Mouse (Mus musculus) heart, postnatal 0 days (tissue): ENCODE data around the gene Tpsb2. TPM values are rescaled to one million over a fixed set of nuclear protein-coding genes. Genes with fewer than 3 reads are reported as not detected.
A peak's percentile ranks its signal among the peaks of the same experiment; 100 is the strongest.

Source experiments
- ATAC-seq: fragments of 200-750 bp; cut with Nextera tagmentation; 2 replicates; pipeline ENCODE4 v1.8.0; 2017; ENCODE audit warnings: low read depth, moderate number of reproducible peaks, moderate library complexity; ENCODE audit not compliant: insufficient read depth
- DNase-seq: peaks from one replicate; pipeline ENCODE4 v3.0.0-alpha.2; 2016; ENCODE audit warnings: low spot score
- H3K27ac ChIP-seq: fragments of 300-500 bp; sonication (generic); 2 replicates; pipeline ENCODE4 v1.5.1; 2014; ENCODE audit warnings: low read depth, mild to moderate bottlenecking
- H3K27me3 ChIP-seq: fragments of 300-500 bp; sonication (generic); 2 replicates; pipeline ENCODE4 v1.6.1; 2014; ENCODE audit warnings: low read length, mixed read lengths; ENCODE audit not compliant: control insufficient read depth, insufficient read depth
- H3K36me3 ChIP-seq: fragments of 300-500 bp; sonication (generic); replicated peaks from 2 replicates; pipeline ENCODE4 v1.6.1; 2014; ENCODE audit warnings: low read length, mixed read lengths; ENCODE audit not compliant: control insufficient read depth, insufficient read depth
- H3K4me1 ChIP-seq: fragments of 300-500 bp; sonication (generic); 2 replicates; pipeline ENCODE4 v1.6.1; 2014; ENCODE audit warnings: antibody characterized with exemption; ENCODE audit not compliant: control insufficient read depth, insufficient read depth
- H3K4me2 ChIP-seq: fragments of 300-500 bp; sonication (generic); 2 replicates; pipeline ENCODE4 v1.6.1; 2014; ENCODE audit warnings: low read depth, mild to moderate bottlenecking, low read length, moderate library complexity
- H3K4me3 ChIP-seq: fragments of 300-500 bp; sonication (generic); 2 replicates; pipeline ENCODE4 v1.5.1; 2014; ENCODE audit warnings: low read depth, low read length
- H3K9ac ChIP-seq: fragments of 300-500 bp; sonication (generic); replicated peaks from 2 replicates; pipeline ENCODE4 v1.6.1; 2014; ENCODE audit warnings: low read depth, low read length, mixed read lengths
- H3K9me3 ChIP-seq: fragments of 300-500 bp; sonication (generic); replicated peaks from 2 replicates; pipeline ENCODE4 v1.6.1; 2016; ENCODE audit warnings: low read length; ENCODE audit not compliant: control insufficient read depth
- CTCF ChIP-seq: IDR thresholded peaks from 2 replicates; pipeline ENCODE4 v1.5.1; 2016; ENCODE audit warnings: antibody characterized with exemption, control low read depth, low read depth
- EP300 ChIP-seq: IDR thresholded peaks from 2 replicates; pipeline ENCODE4 v1.6.1; 2016; ENCODE audit warnings: antibody characterized with exemption, low read depth
- WGBS: fragments of 180-500 bp; shearing (Covaris S2); extraction: QIAGEN DNeasy Blood & Tissue Kit; methylation state at CpG from one replicate; pipeline ENCODE4 v1.1.7; 2014; 5-methylcytosine and 5-hydroxymethylcytosine counted together
- polyA plus RNA-seq: library from polyadenylated mRNA; unstranded; fragments of >200 nt; fragmentation: Nextera tagmentation; extraction: Ambion mirVana; gene quantifications from 2 replicates; pipeline ENCODE4 v1.2.1, GENCODE M21; 2015
- total RNA-seq: library from RNA; depleted of rRNA; stranded (reverse); fragments of >200 nt; gene quantifications from 2 replicates; pipeline ENCODE4 v1.2.3, GENCODE M21; 2014; ENCODE audit warnings: low replicate concordance; rRNA removed

Gene Tpsb2
- 15.2 and 28.1 TPM in 2 replicates for total RNA-seq
- 26.2 and 35.5 TPM in 2 replicates for polyA plus RNA-seq

- DNase-seq (no peak), ATAC-seq (no peak)
- H3K27me3 ChIP-seq, result no peaks in the 10 kb centered on the region
- TF ChIP-seq EP300 (no peak), CTCF (no peak)
- no peak within 1 kb of the TSS for H3K4me2 ChIP-seq
- WGBS, result 77% methylated on average over 2 of the region's 2 CpGs
- no peak within 1 kb of the TSS for H3K27ac ChIP-seq
- no peaks in the 10 kb centered on the region for H3K4me1 ChIP-seq
- H3K9ac ChIP-seq, result no peak within 1 kb of the TSS
- H3K9me3 ChIP-seq, result no peaks in the 10 kb centered on the region
- H3K4me3 ChIP-seq, result no peak within 1 kb of the TSS
- no peaks in the 10 kb centered on the region for H3K36me3 ChIP-seq
Observed at GRCm38 (mm10) chr17:25366005-25366404, at the start of gene Tpsb2. Tpsb2 (plus strand) TSS chr17:25366305.

GRCm38 (mm10) chr17:25318354-25318753, 47.8 kb upstream of the Tpsb2 start, which contains the start of gene Prss29:
Prss29 (plus strand) TSS chr17:25318654.
- 65% methylated on average over 5 of the region's 5 CpGs for WGBS
- no peak for DNase-seq
- ATAC-seq, result no peak
- TF ChIP-seq EP300, result no peak
- TF ChIP-seq CTCF, result no peak
- Histone ChIP-seq H3K9me3 (no peaks in the 10 kb centered on the region), H3K27ac (no peak within 1 kb of the TSS), H3K4me2 (no peak within 1 kb of the TSS), H3K36me3 (no peaks in the 10 kb centered on the region), H3K9ac (no peak within 1 kb of the TSS), H3K4me3 (no peak within 1 kb of the TSS), H3K27me3 (no peaks in the 10 kb centered on the region), H3K4me1 (no peaks in the 10 kb centered on the region)

GRCm38 (mm10) chr17:25320819-25321218, 45.3 kb upstream of the Tpsb2 start:
- H3K36me3 ChIP-seq, result no peaks in the 10 kb centered on the region
- no peak for ATAC-seq
- 75% methylated on average over 8 of the region's 8 CpGs for WGBS
- H3K4me2 ChIP-seq, result no peak overlapping the region
- no peaks in the 10 kb centered on the region for H3K4me1 ChIP-seq
- H3K9me3 ChIP-seq, result no peaks in the 10 kb centered on the region
- TF ChIP-seq EP300 (no peak), CTCF (no peak)
- DNase-seq, result no peak
- H3K27ac ChIP-seq, result no peak overlapping the region
- H3K9ac ChIP-seq, result no peak overlapping the region
- H3K4me3 ChIP-seq, result no peak overlapping the region
- H3K27me3 ChIP-seq, result no peaks in the 10 kb centered on the region

GRCm38 (mm10) chr17:25322930-25323329, 43.2 kb upstream of the Tpsb2 start:
- H3K27me3 ChIP-seq, result no peaks in the 10 kb centered on the region
- no peaks in the 10 kb centered on the region for H3K36me3 ChIP-seq
- no peak for DNase-seq
- H3K9me3 ChIP-seq, result no peaks in the 10 kb centered on the region
- no peaks in the 10 kb centered on the region for H3K4me1 ChIP-seq
- ATAC-seq, result no peak
- no peak overlapping the region for H3K4me2 ChIP-seq
- H3K9ac ChIP-seq, result no peak overlapping the region
- no peak overlapping the region for H3K4me3 ChIP-seq
- H3K27ac ChIP-seq, result no peak overlapping the region
- TF ChIP-seq EP300 (no peak), CTCF (no peak)
- WGBS, result 28% methylated on average over 2 of the region's 2 CpGs

- peaks cover 25% of the 10 kb centered on the region for H3K27me3 ChIP-seq
- TF ChIP-seq EP300 (no peak), CTCF (no peak)
- DNase-seq, result no peak
Observed at GRCm38 (mm10) chr17:25332321-25332720, 33.8 kb upstream of the Tpsb2 start.

GRCm38 (mm10) chr17:25333943-25334342, 32.2 kb upstream of the Tpsb2 start:
- TF ChIP-seq EP300 (no peak), CTCF (peak; percentile 92)
- no peak overlapping the region for H3K4me3 ChIP-seq
- H3K4me2 ChIP-seq, result no peak overlapping the region
- DNase-seq (peak; percentile 46), ATAC-seq (no peak)
- H3K9me3 ChIP-seq, result no peaks in the 10 kb centered on the region
- WGBS, result 2% methylated on average over 8 of the region's 8 CpGs
- H3K4me1 ChIP-seq, result no peaks in the 10 kb centered on the region
- no peak overlapping the region for H3K9ac ChIP-seq
- no peak overlapping the region for H3K27ac ChIP-seq
- H3K27me3 ChIP-seq, result peaks cover 25% of the 10 kb centered on the region
- no peaks in the 10 kb centered on the region for H3K36me3 ChIP-seq

More at GRCm38 (mm10) chr17:25332321-25332720, 33.8 kb upstream of the Tpsb2 start:
- H3K4me3 ChIP-seq, result no peak overlapping the region
- H3K9me3 ChIP-seq, result no peaks in the 10 kb centered on the region
- H3K4me2 ChIP-seq, result no peak overlapping the region
- no peaks in the 10 kb centered on the region for H3K4me1 ChIP-seq
- H3K36me3 ChIP-seq, result no peaks in the 10 kb centered on the region
- no peak overlapping the region for H3K9ac ChIP-seq
- H3K27ac ChIP-seq, result no peak overlapping the region
- 51% methylated on average over 9 of the region's 9 CpGs for WGBS
- no peak for ATAC-seq
